Mouse (Mus musculus) mouse trophoblast stem cell (cell line): Measurements from ENCODE around the gene Fam98c.
"Not testable (repeated sequence)": the region's sequence is repeated elsewhere in the genome, so short reads cannot be mapped to it uniquely, and the experiment has no call there.

Experiments used
- in situ Hi-C, 2 experiments: fragments of 300-500 bp; cut with MseI, MboI; formaldehyde crosslinking; loops; 2 replicates in 1 of 2; 3 replicates in 1 of 2; pipeline ENCODE4 v1.15.1; 2025

The Fam98c gene

DNA sequence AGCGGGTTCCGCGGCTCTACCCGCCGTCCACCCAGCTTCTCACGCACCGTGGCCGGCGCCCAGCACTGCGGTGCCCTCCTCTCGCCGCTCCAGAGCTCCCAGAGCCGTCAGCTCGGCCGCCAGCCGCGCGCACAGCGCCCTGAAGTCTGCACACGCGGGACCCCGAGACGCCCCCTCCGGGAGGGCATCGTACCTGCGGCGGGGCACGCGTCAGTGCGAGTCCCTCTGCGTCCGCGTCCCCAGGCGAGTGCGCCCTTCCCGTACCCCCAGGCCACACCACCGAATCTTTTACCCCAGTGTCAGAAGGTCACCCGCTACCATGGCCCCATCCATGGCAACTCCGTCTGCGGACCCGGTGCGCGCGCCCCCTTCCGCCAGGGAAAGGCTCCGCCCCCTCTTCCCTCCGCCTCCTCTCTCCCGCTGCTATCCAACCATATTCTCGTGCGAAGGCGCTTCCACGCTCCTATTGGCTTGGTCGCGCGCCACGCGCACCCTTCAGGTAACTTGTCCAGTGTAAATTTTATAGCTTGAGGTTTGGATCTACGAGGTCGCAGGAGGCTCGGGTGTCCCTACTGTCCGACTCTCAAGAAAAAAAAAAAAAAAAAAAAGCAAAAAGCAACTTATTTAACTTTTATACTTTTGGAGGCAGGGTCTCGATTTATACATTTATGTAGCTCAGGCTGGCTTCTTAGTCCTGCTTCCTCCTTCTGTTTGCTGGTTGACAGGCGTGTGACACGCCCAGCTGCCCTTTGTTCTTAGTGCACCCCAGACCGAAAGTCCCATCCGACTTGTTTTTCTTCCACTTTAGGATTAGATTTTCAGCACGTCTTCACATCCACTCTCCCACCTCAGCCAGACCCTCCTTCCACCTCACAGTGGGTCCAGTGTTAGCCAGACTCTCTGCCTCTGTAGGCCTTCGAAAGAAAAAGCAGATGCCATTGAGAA, at the start of gene Fam98c:
Gene Fam98c, minus strand, starts transcription at position 397 of the 945 bp plus-strand sequence.
- in situ Hi-C loops = no loop called here

DNA sequence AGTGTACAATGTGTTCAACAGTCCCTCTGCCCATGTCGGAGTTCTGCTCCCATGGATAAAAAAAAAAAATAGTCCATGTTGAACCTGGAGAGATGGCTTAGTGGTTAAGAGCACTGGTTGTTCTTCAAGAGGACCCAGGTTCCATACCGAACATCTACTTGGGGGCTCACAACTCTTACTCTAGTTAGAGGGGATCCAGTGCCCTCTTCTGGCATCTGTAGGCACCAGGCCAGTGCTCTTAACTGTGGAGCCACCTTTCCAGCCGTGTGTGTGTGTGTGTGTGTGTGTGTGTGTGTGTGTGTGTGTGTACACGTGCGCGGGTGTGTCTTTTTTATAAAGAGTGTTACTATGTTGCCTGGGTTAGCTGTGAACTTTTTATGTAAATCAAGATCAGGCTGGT, 46.5 kb upstream of the Fam98c start:
- in situ Hi-C loops = loop anchor here in 1 of 2 experiments (25.0 kb wide), 1 partner anchor 510 kb away; no protein-coding TSS in a partner anchor

DNA sequence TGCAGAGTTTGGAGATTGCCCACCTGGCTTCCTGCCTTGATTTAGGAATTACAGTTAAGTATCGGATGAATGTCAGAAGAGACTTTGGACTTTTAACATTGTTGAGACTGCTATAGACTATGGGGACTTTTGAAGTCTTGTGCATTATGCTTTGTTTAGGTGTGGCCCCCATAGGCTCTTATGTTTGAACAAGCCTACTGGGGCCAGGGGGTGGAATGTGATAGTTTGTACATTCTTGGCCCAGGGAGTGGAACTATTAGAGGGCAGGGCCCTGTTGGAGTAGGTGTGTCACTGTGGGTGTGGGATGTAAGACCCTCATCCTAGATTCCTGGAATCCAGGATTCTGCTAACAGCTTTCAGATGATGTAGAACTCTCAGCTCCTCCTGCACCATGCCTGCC, 38.2 kb upstream of the Fam98c start:
- in situ Hi-C loops = not testable (repeated sequence)

- in situ Hi-C loops = loop anchor here in 1 of 2 experiments (5.0 kb wide), 1 partner anchor 51 kb away; the partner anchor contains the start of gene Kcnk6
Observed at GRCm38 (mm10) chr7:29181323-29181722, 25.3 kb upstream of the Fam98c start.

DNA sequence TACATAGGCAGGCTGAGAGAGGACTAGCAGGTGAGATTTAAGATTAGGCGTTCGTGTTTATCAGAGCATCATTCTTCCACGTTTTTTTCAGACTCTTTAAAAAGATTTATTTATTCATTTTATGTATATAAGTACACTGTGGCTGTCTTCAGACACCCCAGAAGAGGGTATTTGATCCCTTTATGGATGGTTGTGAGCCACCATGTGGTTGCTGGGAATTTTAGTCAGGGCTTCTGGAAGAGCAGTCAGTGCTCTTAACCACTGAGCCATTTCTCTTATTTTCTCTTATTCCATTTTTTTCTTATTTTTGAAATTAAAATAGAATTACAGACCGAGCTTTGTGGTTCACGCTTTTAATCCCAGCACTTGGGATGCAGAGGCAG, 24.8 kb upstream of the Fam98c start:
- in situ Hi-C loops = loop anchor here in 1 of 2 experiments (5.0 kb wide), 1 partner anchor 51 kb away; the partner anchor contains the start of gene Kcnk6

DNA sequence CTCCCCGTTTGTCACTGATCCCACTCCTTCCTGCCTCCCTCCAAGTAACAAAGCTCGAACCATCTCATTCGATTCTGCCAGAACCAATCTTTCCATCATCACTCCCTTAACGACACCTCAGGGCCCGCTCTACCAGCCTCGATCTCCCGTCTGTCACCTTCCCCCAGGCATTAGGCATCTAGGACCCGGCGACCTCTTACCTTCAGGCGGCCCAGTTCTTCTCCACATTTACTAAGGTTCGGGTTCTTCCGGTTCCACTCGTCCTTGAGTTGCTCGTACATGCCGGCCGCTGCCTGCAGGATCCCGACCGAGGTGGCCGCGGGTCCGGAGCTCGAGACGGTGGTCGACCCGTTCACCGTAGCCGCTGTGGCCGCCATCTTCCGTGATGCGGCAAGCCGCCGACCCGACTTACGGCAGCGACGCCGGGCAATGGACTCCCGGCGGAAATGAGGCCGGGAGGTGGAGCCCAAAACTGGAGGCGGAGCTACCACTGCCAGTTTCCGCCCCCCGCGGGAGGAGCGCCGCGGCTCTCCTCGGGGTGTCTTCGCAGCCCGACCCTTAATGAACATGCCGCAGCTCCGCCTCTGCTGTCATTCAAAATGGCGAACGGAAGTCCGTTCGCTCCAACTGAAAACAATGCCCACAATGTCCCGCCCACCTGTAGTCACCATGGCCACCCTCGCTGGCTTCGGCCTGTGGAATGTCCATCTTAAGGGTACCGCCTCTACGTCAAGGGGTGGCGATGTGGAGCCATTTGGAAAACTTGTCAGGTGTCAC, 24.2 kb upstream of the Fam98c start, which contains the start of gene Psmd8:
Gene Psmd8, minus strand, starts transcription at position 625 of the 777 bp plus-strand sequence.
- in situ Hi-C loops = loop anchor here in 1 of 2 experiments (5.0 kb wide), 1 partner anchor 52 kb away; the partner anchor contains the start of gene Kcnk6

GRCm38 (mm10) chr7:29179323-29179722, 23.3 kb upstream of the Fam98c start:
- in situ Hi-C loops = no loop called here

- in situ Hi-C loops = no loop called here
Observed at GRCm38 (mm10) chr7:29178106-29178505, 22.1 kb upstream of the Fam98c start.

DNA sequence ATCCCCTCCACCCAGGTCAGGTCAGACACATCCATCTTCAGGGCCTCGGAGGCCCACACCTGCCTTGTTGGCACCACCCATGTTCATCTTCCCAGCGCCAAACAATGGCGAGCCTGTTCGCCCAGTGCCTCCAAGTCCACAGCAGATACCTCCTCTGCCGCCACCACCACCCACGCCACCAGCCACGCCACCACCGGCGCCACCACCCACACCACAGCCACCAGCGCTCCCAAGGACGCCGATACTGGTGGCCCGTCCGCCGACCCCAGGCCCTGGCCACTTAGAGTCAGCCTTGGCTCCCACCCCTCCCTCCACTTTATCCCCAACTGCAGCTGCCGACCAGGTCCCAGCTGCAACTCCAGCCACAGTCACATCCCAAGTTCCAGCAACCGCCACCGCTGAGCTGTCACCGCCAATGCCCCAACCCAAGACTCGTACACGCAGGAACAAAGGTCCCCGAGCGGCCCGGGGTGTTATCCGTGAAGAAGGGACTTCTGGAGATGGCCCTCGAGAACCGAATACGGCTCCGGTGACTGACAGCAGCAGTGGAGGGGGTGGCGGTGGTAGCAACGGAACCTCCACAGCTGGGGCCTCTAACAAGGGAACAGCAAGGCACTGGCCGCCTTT, 16.5 kb upstream of the Fam98c start:
- in situ Hi-C loops = no loop called here

GRCm38 (mm10) chr7:29171562-29172097, 15.6 kb upstream of the Fam98c start:
- in situ Hi-C loops = no loop called here

DNA sequence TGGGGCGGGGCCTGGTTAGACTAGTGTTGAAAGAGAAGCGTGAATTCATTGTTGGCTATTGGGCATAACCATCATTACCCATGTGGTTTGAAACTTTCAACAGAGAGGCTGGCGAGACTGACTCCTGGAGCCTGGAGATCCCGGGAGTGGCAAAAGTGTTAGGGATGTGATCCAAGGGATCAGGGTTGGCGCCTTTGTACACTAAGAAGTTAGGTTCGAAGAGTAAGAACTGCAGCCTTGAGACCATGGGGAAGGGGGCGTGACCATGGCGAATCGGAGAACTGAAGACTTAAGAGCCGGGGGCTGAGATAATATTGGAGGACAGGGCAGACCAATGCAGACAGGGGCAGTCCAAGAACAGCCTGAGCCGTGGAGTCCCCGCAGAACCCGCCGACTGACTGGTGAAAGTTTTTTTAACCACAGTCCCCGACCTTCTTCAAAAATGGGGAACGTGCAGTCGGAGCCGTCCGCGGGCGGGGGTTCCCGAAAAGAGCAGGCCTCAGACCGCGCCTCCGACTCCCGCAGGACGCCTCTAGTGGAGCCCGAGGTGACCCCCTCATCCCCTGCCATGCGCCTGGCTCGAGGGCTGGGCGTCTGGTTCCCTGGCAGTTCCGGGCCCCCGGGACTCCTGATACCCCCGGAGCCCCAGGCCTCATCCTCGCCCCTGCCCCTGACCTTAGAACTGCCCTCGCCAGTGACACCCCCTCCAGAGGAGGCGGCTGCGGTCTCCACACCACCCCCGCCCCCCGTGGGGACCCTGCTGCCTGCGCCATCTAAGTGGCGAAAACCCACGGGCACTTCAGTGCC, 14.9 kb upstream of the Fam98c start:
- in situ Hi-C loops = no loop called here

DNA sequence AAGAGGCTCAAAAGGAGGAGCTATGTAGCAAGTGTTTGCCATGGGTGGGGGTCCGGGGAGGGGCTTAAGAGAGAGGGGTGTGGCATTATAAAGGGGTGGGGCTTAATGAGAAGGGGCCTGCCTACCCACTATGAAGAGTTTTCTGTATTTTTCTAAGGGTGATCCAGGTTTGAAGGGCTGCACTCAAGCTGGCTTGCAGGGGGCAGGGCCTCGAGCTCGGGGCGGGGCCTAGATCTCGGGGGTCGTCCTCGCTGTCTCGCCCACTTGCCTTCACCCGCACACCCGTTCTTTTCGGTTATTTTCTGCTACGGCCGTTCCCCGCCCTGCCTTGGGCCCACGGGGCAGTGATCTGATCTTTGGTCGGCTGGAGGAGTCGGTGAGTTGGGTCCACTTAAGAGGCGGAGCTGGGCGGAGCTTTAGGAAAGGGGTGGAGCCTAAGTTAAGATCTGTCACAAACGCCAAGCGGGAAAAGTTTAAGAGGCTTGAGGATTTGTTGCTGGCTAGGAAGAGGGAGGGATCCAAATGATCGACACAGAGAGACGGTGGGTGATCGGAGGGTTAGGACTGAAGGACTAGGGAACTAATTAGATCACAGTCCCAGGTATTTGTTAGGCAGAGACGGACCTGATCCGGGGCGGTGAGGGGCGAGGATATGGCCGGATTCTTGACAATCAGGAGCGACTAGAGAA, 14.2 kb upstream of the Fam98c start, which contains the start of the genes Ggn and Spred3:
Gene Ggn, plus strand, starts transcription at position 145 of the 689 bp plus-strand sequence.
Gene Spred3, minus strand, starts transcription at position 346 of the 689 bp plus-strand sequence.
- in situ Hi-C loops = no loop called here

- in situ Hi-C loops = no loop called here
Observed at GRCm38 (mm10) chr7:29169231-29170065, 13.4 kb upstream of the Fam98c start.

DNA sequence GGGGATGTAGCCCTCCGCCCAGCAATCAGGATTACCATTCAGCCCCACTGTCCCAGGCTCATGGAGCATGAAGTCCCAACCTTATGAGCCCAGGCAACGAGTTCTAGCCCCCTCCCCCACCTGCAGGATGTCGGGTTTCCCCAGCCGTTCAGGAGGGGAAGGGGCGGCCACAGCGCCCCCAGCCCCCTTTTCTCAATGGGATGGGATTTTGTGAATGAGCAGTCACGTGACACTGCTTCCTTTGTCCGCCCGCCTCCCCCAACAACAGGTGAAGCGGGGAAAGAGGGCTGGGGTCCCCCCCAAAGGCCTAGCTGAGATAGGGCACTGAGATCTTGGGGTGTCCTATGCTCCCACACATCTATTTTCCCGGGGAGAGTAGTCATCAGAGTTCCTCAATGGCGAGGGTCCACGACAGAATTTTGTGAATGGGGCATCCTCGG, 12.8 kb upstream of the Fam98c start:
- in situ Hi-C loops = no loop called here

DNA sequence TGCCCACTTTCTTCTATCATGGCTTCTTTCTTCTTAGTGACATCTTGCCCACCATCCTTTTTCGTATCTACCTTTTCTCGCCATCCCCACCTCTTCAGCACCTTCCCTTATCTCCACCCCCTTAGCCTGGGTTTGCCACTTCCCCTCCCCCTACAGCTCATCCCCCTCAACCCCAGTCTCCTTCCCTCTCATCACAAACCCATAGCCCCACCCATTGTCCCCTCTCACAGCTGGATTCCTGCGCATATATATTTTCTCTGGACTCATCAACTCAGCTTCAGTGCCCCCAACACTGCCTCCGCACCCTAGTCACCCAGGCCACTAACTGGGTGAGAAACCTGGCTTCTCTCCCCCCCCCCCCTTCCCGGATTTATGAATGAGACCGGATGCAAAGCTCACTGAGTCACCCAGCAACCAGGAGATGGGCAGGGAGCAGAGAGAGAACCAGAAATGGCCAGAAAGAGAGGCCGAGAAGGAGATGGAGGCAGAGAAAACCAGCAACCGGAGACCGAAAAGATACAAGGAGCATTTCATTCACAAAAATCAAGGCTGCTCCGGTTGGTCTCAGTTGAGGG, 12.2 kb upstream of the Fam98c start:
- in situ Hi-C loops = no loop called here

GRCm38 (mm10) chr7:29167656-29168055, 11.6 kb upstream of the Fam98c start:
- in situ Hi-C loops = no loop called here

DNA sequence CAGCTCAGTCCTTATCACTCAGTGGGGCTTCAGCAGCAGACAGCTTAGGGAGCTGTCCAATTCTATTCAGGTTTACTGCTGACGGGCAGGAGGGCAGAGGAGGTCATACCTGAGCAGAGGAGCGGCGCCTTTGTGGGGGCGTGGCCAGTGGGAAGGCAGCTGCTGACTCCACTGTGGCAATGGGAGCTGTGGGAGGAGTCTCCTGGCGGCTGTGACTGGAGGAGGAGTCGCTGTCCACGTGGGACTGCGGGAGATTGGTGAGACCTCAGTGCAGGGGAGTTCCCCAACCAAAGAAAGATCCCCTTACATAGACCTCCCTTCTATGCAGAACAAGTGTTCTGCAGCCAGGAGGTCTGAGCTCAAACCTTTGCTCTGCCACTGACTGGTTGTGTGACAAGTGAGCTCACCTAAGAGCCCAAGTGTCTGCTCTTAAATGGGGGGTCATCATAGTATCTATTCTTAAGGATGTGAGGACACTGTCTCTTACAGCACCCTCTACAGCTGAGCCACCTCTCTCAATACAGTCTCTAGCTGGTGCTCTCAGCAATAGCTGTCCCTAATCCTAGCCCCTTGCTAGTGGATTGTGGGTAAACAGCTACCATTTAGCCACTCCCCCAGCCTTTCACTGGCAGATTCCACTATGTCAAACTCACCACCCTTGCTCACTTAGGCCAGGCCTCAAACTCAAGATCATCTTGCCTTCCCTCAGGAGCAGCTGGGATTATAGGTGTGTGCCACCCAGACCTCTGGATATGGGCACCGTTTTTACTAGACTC, 6.9 kb upstream of the Fam98c start:
- in situ Hi-C loops = no loop called here

DNA sequence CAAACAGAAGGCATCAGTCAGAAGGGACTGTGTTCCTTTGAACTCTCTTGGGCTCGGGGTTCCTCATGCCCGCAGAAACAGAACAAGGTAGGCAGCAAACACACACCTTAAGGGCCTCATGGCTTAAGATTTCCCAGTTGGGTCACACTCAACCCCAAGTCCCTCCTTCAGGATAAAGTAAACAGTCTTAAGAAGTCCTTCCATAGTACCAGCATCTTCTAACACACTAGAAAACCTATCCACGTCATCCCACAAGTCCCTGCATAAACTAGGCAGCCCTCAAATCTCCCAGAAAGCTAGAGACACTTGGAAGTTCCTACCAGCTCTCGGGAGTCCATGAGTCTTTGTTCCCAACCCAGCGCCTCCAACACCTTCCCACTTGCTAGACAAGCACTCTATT, 6.3 kb upstream of the Fam98c start:
- in situ Hi-C loops = no loop called here
